Mouse (Mus musculus) adrenal gland, adult 8-10 months (tissue): ENCODE results near the gene Gimap9. TPM values are rescaled to one million over a fixed set of nuclear protein-coding genes. Genes with fewer than 3 reads are reported as not detected.
"Not testable (repeated sequence)": the region's sequence is repeated elsewhere in the genome, so short reads cannot be mapped to it uniquely, and the experiment has no call there.

ENCODE experiments used
- DNase-seq: peaks from one replicate; pipeline ENCODE4 v3.0.0; 2022
- total RNA-seq, 4 experiments: library from RNA; stranded (reverse); gene quantifications; 2 replicates each; pipeline ENCODE4 v1.2.4; 2022

The Gimap9 gene
- total RNA-seq, 4 experiments from 2014 or later, result 6.9 to 8.3 (median 7.0) TPM

DNA sequence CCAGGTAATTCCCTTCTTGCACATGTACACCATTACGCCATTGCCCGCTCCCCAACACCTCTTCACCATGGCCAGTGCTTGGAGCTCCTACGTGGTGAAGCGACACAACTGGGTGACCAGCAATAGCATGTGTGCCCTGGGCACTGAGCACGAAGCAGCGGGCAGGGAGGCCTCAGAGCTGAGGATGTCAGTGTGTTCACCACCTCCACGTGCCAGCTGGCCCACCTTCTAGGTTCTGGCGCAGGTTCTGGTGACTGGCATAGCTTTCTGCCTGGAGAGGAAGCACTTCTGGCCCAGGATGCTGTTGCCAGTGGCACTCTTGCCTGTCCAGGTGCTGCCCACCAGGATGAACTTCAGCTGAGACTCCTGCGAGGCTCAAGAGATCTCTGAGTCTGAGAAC lies 10.5 kb upstream of the Gimap9 start:
- DNase-seq, result no peak

- no peak for DNase-seq
Measured at GRCm38 (mm10) chr6:48666159-48666586, 9.8 kb upstream of the Gimap9 start.

GRCm38 (mm10) chr6:48668022-48668421 lies 7.9 kb upstream of the Gimap9 start:
- DNase-seq, result no peak

- DNase-seq, result no peak
Measured at GRCm38 (mm10) chr6:48669446-48669969, 6.4 kb upstream of the Gimap9 start.

DNA sequence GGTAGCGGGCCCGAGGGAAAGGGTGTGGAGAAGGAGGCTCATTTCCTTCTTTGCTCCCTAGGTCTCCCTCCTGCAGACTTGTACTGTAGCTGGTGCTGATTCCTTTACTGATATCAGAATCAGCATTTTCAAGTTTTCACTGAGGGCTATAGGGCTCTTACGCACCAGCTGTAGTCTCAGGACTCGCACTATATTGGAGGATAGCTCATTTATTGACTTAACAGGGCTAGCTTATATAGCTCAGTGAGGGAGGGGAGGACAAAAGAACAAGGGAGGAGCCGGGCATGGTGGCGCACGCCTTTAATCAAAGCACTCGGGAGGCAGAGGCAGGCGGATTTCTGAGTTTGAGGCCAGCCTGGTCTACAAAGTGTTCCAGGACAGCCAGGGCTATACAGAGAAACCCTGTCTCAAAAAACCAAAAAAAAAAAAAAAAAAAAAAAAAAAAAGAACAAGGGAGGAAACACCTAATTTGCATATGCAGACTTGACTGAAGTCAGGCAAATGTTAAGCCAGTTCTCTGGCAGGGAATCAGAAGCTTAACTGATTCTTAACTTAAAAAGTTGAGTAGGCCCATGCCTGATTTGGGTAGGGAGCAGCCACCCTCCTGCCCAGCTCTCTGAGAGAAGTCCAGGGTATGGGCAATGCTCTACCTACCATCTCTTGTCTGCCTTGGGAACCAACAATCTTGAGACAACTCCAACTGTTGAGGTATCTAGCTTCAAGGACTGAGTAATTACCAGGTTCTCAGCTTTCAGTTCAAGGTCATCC lies 1.5 kb upstream of the Gimap9 start:
- DNase-seq, result no peak

- no peak for DNase-seq
Measured at GRCm38 (mm10) chr6:48675400-48675930, 464 bp upstream of the Gimap9 start.

DNA sequence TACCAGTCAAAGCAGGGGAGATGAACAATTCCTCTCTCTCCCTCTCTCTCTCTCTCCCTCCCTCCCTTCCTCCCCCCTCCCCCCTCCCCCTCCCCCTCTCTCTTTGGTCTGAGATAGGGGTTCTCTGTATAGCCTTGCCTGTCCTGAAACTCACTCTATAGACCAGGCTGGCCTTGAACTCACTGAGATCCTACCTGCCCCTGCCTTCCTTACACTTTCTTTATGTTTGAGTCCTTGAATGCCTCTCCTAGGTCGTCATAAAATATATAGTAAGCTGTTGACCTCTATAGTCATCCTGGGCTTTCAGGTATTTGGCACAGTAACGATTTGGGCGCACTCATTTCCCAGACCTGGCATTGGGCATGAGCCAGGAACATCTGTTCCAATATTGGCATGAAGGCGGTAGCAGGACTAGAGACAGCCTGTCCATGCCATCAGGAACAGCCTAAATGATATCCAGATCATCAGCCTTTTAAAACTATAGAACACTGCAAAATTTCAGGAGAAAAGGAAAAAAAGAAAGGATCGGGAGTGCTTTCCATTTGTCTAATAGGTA lies 1.0 kb downstream of the Gimap9 start:
- no peak for DNase-seq

- DNase-seq, result no peak
Measured at GRCm38 (mm10) chr6:48677492-48678345, 1.8 kb downstream of the Gimap9 start.

DNA sequence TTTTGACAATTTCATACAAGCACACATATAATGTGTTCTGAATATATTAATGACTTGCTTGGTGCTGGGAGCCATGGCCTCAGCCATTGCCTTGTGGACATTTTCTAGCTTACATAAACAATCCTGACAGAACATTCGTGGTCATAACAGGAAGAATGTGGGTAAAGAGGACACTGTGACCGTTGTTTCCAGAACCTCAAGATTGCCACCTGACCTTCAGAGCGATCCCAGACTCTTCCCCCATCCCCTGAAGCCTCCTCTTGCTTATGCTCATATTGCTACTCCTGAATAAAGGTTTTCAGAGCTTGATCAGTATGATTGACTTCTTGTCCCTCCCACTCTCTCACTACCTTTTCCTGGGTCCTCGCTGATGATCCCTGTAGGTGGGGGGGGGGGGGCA lies 2.5 kb downstream of the Gimap9 start:
- no peak for DNase-seq

GRCm38 (mm10) chr6:48679701-48680100 lies 3.8 kb downstream of the Gimap9 start:
- no peak for DNase-seq

DNA sequence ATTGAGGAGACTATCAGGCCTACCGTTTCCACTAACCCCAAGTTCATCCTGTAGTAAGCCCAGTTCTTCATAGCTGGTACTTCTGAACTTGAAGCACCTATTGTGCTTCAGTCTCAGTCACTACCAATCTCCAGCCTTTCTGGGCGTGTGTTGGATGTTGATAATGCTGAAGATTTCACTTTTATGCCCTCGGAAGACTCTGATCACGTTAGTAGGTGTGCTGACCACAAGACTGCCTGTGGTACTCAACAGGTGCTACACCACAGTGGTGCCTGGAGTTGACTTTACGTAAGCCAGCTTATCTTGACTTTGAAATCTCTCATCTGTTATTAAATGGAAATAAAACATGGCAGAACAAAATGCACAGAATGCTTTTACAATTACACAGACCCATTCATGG lies 4.5 kb downstream of the Gimap9 start:
- DNase-seq, result no peak

DNA sequence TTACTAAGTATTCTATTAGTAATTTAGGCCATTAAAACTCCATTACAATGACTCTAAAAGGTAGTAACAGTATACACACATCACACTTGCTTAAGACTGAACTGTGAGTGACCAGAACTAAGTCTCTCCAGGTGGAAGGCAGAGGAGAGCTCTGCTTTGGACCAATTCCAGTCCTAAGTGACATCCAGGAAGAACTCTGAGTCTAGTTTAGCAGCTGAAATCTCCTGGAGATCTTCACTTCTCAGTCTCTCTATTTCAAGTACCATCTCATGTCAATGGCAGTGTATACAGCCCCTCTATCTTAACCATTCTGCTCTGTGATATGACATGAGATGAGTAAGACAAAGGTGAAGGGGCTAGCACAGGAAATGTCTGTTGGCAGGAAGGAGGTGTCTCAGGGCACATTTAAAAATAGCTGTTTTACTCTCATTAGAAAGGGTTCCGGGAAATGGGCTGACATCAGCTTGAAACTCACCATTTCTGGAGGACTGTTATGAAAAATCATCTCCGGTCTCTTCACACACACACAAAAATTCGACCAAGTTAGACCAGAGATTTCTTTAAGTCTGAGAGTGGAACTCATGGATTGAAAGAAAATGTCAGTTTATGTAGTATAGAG lies 5.7 kb downstream of the Gimap9 start:
- no peak for DNase-seq

DNA sequence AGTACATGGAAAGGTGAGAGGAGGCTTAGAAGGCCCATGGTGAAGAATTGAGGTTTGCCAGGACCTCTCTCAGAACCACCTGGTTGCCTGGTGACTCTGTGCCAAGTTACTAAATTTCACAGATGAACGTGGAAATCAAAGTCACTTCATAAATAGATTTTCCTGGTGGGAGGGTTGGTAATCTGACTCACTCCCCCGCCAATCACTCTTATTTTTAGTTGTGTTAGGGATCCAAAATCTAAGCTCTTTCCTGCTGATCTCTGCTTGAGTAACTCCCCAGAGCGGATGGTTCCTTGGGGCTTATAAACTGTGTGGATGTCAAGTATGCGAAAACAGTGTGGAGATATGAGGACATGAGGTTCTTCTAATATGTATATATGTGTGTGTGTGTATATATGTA lies 6.3 kb downstream of the Gimap9 start:
- no peak for DNase-seq

GRCm38 (mm10) chr6:48683263-48683821 lies 7.4 kb downstream of the Gimap9 start:
- DNase-seq, result not testable (repeated sequence)

DNA sequence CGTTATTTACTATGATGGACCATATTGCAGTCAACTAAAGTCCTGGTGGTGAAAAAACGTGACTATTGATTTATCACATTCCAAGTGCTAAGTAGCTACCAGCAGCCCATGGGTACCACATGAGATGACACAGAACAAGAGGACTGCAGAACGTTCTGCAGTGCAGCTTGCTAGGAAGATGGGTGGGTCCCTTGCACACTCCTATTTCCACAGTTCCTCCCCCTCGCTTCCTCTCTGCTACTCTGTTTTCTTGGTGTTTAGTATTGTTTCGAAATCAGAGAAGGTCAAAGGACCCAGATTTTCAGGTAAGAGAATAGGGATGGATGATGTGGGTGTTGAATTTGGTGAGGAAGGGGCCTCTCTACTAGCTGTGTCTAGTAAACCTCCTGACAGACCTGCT lies 8.4 kb downstream of the Gimap9 start, which contains the start of gene Gimap4:
Gimap4 (plus strand) TSS at position 231 of the 400 bp plus-strand sequence.
- no peak for DNase-seq

GRCm38 (mm10) chr6:48684806-48685205 lies 8.9 kb downstream of the Gimap9 start:
- DNase-seq, result no peak

DNA sequence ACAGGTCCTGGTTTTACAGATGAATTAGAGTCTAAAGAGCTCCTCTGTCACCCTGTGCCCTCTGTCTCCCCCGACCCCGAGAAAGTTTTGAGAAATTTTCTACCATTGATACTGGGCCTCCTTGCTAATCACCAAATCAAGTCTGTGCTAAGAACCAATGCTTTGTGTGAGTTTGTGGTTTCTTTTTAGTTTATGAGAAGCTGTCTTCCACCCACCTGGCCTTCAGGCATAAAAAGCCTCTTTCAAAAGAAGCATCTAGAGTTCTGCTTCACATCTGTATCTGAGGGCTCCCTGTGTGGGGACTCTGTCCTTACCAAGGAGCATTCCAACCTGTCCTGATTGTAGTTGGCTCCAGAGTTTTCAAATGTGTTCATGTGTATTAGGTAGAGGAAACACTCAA lies 9.3 kb downstream of the Gimap9 start:
- DNase-seq, result no peak

DNA sequence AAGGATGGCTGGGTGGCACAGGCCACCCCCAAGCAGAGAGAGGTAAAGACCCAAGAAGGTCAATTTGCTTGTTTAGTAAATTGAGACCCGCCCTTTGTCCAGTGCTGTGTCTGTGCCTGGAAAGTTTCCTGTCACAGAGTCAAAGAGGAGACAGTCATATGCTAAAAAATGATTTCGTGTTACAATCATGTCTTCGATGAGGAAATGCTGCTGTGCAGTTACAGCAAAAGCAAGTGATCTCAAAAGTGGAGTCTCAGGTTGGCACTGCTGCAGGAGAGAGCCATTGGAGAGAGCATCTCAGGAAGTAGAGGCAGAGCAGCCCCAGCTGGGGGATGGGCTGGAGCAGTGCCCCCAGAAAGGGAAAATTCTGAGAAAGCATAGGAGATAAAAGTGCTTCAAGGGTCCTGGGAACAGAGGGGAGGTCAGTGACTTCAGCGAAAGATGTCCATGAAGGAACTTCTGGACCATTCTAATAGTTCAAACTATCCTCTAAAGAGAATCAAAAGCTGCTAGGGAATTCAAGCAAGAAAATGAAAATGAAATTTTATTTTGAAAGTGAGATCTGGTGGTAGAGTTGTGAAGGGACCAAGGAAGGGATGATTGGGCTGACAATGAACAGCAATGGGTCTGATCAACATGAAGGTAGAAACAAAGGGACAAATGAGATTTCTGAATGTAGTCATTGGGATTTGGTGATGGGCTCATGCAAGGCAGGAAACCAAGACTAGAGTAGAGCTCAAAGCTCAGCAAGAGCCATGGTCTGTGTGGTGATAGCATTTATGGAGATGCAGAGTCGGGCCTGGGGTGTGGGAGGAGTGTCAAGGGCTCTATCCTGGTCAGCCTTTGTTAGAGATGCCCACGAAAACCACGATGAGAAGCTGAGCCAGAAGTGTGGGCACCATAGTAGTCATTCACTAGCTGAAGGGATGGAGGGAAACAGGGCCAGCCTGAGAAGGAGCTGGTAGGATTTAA lies 10.1 kb downstream of the Gimap9 start:
- DNase-seq, result no peak

DNA sequence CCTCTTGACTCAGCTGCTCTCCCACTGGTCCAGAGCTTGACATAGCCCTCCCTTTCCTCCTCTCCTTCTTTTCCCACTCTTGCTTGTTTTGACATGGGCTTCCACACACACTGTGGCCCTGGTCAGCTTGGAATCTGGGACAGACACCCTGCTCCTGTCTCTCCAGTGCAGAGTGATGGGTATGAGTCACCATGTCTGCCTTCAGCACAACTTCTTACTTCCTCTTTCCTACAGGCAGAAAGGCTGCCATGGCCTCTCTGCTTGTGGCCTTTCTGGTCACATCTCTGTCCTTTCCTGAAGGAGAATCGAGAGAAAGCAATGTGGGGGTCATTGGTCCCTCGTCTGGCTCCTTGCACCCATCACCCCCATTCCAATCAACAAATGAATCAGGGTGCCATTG lies 11.1 kb downstream of the Gimap9 start:
- no peak for DNase-seq

GRCm38 (mm10) chr6:48689320-48689719 lies 13.4 kb downstream of the Gimap9 start:
- DNase-seq, result no peak

DNA sequence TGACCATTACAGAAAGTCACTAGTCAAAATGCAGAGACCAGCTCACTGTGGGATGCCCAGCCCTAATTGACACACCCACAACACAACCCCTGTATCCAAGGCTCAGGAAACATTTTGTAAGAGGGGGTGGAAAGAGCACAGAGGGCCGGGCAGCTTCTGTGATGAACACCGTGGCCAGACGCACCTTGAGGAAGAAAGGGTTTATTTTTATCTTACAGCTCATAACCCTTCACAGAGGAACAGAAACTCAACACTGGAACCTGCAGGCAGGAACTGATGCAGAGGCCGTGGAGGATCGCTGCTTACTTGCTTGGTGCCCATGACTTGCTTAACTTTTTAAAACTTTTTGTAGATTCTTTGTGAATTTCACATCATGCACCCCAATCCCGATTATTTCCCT lies 17.0 kb downstream of the Gimap9 start:
- DNase-seq, result no peak
